ENCODE assay signal across 9 mouse cellular contexts in the genomic region with DNA sequence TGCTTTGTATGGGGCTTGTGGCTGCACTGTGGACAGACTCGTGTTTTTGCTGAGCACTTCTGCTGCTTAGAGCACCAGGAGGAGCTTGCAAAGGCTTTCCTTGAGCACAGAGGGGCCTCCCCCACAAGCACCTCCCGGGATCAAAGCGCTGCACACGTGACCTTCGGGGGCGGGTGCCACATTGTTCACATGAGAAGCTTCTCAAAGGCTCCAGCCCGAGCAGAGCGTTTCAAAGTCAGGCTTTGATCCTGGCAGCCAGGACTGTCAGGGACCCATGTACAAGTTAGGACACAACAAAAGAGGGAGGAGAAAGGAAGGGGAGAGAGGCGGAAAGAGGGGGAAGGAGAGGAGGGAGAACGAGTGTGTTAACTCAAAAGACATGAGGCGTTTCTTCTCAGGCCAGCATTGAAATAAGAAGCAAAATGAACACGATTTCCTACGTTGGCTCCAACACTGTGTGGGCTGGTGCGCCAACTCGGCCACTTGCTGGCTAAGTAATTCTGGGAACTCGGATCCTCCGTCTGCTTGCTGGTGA. TPM values are rescaled to one million over a fixed set of nuclear protein-coding genes. Genes with fewer than 3 reads are reported as not detected.
DNase-seq lines count a peak whose midpoint lies in the region; ATAC-seq and TF ChIP-seq lines count a peak whose summit lies in the region.
"Had no signal": no experiment of that assay in that cellular context is flagged by ENCODE, and none has a peak within 500 bp of the region (broad histone marks: within the 10 kb centered on the region; RNA-seq: fewer than 3 reads in every experiment).

No protein-coding gene starts in this region.

- no peaks in the 10 kb centered on the region for H3K9me3 ChIP-seq in midbrain, embryonic 10.5 days (replicated peaks)

- peaks cover 73% of the 10 kb centered on the region for H3K4me1 ChIP-seq in midbrain, embryonic 10.5 days

- no peak for TF ChIP-seq CTCF in Patski (IDR thresholded peaks at IDR 0.05)

- peak; percentile 19 for DNase-seq in Patski (ENCODE audit: low read depth, low spot score)
- DNase-seq in cerebellum, adult 9-11 months, result peak; percentile 4
- peak; percentile 65 to 84 for DNase-seq in frontal cortex, postnatal 14 days (ENCODE audit: low spot score in 2 of 2)
- DNase-seq in induced T-regulatory cell, adult 2 months (ENCODE audit: low read depth), result peak; percentile 30
- peak; percentile 79 to 80 for DNase-seq in left cerebral cortex, adult 9 months (ENCODE audit: low spot score in 2 of 2)
- peak; percentile 97 for DNase-seq in midbrain, embryonic 10.5 days (ENCODE audit: low spot score)
- DNase-seq in right cerebral cortex, postnatal 4 days, result peak; percentile 54

- no peak for ATAC-seq in Patski
- ATAC-seq in monocyte, adult 5-6 weeks (replicated peaks; ENCODE audit: insufficient number of reproducible peaks, low FRiP score, low TSS enrichment, poor library complexity, severe bottlenecking), result no peak

- CTCF ChIA-PET in Patski (lab: Charles Lee), result interaction anchor here (1.0 kb wide), 1 partner anchor 22 kb away, joined by 3 read pairs; no protein-coding TSS in a partner anchor

- peaks cover 24% of the 10 kb centered on the region for H3K27me3 ChIP-seq in Patski
- H3K27me3 ChIP-seq in midbrain, embryonic 10.5 days (ENCODE audit: low read depth, poor library complexity, severe bottlenecking), result peaks cover 54% of the 10 kb centered on the region

- H3K27ac ChIP-seq in midbrain, embryonic 10.5 days (replicated peaks), result peak overlapping the region; percentile 85

- H3K36me3 ChIP-seq in midbrain, embryonic 10.5 days, result peaks cover 45% of the 10 kb centered on the region

- in situ Hi-C loops in Patski (cut with MboI; ENCODE audit: low pct_unique_long_range_greater_than_20kb), result no loop called here

- WGBS in midbrain, embryonic 10.5 days, result under 1% methylated on average over 17 of the region's 17 CpGs

- peak overlapping the region; percentile 42 for H3K4me3 ChIP-seq in midbrain, embryonic 10.5 days

- POLR2A ChIA-PET in Patski (lab: Charles Lee), result interaction anchor here (0.7 kb wide), 2 partner anchors 193 to 980 kb away, joined by 3 read pairs; no protein-coding TSS in a partner anchor

RNA-seq across cellular contexts. Expression of a gene that starts 33.8 kb away (rescaled TPM):
- polyA plus RNA-seq in Patski (2021), result 0.49 TPM
- polyA plus RNA-seq in midbrain, embryonic 10.5 days (2016; fragmentation: Nextera tagmentation; extraction: Ambion mirVana), result 76.1 and 88.7 TPM in 2 replicates
- total RNA-seq in monocyte, adult 5-6 weeks (2017), result 0.10 TPM in 1 of 3 replicates, not detected in the others
- total RNA-seq: hematopoietic stem cell, adult 5-6 weeks had no signal

Comparison
In these comparisons a context has a peak if more than half of its experiments do, and no peak if none do; other contexts are left out.
1. DNase-seq: peak in every context shown above with its lines; median percentile 97 in midbrain, embryonic 10.5 days; 80 in left cerebral cortex, adult 9 months; 74 in frontal cortex, postnatal 14 days; 54 in right cerebral cortex, postnatal 4 days; 30 in induced T-regulatory cell, adult 2 months; 19 in Patski; 4 in cerebellum, adult 9-11 months.
2. RNA of a gene that starts 33.8 kb away (polyA plus RNA-seq): 76.1 to 88.7 TPM in midbrain, embryonic 10.5 days; 0.49 TPM in Patski (single experiment); every median in the first group is over 10 times any median in the second.